Mouse (Mus musculus) liver, postnatal 0 days (tissue): ENCODE data around the gene Adgrg3.

Experiments used
- CTCF ChIP-seq: sonication (generic); IDR thresholded peaks from 2 replicates; pipeline ENCODE4 v1.5.1; 2016; ENCODE audit warnings: antibody characterized with exemption, low read depth
- EP300 ChIP-seq: IDR thresholded peaks from 2 replicates; pipeline ENCODE4 v1.6.1; 2016; ENCODE audit warnings: antibody characterized with exemption, low read depth, mild to moderate bottlenecking

- TF ChIP-seq CTCF (peak; percentile 29), EP300 (no peak)
These were observed 28.9 kb upstream of the Adgrg3 start for GRCm38 (mm10) chr8:94988619-94989018.
